Mouse (Mus musculus) lung, postnatal 4 days (tissue): ENCODE data around the gene Bpi.

ENCODE experiments used
- DNase-seq, 2 experiments: peaks; one replicate each; pipeline ENCODE4 v3.0.0; 2021

Gene Bpi

GRCm38 (mm10) chr2:158299731-158300130 is 41.8 kb downstream of the Bpi start:
- no peak for DNase-seq

GRCm38 (mm10) chr2:158302807-158303206 is 44.9 kb downstream of the Bpi start:
- no peak for DNase-seq

GRCm38 (mm10) chr2:158305948-158306695 is 48.2 kb downstream of the Bpi start, which contains the start of gene Lbp:
TSS of gene Lbp (plus strand) at chr2:158306493.
- DNase-seq: peak; percentile 77 to 85

GRCm38 (mm10) chr2:158306696-158307049 is 48.8 kb downstream of the Bpi start:
- no peak for DNase-seq

GRCm38 (mm10) chr2:158308276-158308675 is 50.4 kb downstream of the Bpi start:
- no peak for DNase-seq

GRCm38 (mm10) chr2:158313089-158313488 is 55.2 kb downstream of the Bpi start:
- DNase-seq: no peak

GRCm38 (mm10) chr2:158316371-158316770 is 58.5 kb downstream of the Bpi start:
- no peak for DNase-seq

GRCm38 (mm10) chr2:158317026-158317425 is 59.1 kb downstream of the Bpi start:
- peak; percentile 69 to 72 for DNase-seq

- no peak for DNase-seq
Measured at GRCm38 (mm10) chr2:158321596-158321995, 63.7 kb downstream of the Bpi start.

- no peak for DNase-seq
Measured at GRCm38 (mm10) chr2:158322845-158323244, 65.0 kb downstream of the Bpi start.

GRCm38 (mm10) chr2:158324531-158325190 is 66.8 kb downstream of the Bpi start:
- no peak for DNase-seq

GRCm38 (mm10) chr2:158325609-158326008 is 67.7 kb downstream of the Bpi start:
- DNase-seq: no peak
